Mouse (Mus musculus) testis, postnatal 14 days (tissue): ENCODE results near the gene Nr0b1.

Source experiments
- DNase-seq: peaks from one replicate; pipeline ENCODE4 v3.0.0; 2021; ENCODE audit warnings: low spot score

Nr0b1 gene

GRCm38 (mm10) chrX:86191614-86192419, at the start of gene Nr0b1:
Nr0b1 (plus strand) TSS chrX:86191764.
- peak; percentile 51 for DNase-seq

GRCm38 (mm10) chrX:86187250-86187649, 4.3 kb upstream of the Nr0b1 start:
- DNase-seq, result no peak

GRCm38 (mm10) chrX:86192420-86192994, 943 bp downstream of the Nr0b1 start:
- DNase-seq, result peak; percentile 4

- no peak for DNase-seq
Measured at GRCm38 (mm10) chrX:86193386-86193785, 1.8 kb downstream of the Nr0b1 start.

- no peak for DNase-seq
Measured at GRCm38 (mm10) chrX:86237246-86237645, 45.7 kb downstream of the Nr0b1 start.
